Mouse (Mus musculus) cortical plate, adult 2 months (tissue): ENCODE results near the gene Wfdc1. TPM values are rescaled to one million over a fixed set of nuclear protein-coding genes. Genes with fewer than 3 reads are reported as not detected.

Experiments
- H3K27ac ChIP-seq: fragments of 200-500 bp; 2 replicates; pipeline ENCODE4 v1.5.1; 2012; ENCODE audit warnings: low read length, control low read depth, inconsistent platforms; ENCODE audit not compliant: insufficient read depth
- H3K4me1 ChIP-seq: fragments of 200-500 bp; 2 replicates; pipeline ENCODE4 v1.6.1; 2011; ENCODE audit warnings: low read length; ENCODE audit not compliant: control insufficient read depth, insufficient read depth
- H3K4me3 ChIP-seq: fragments of 200-500 bp; 2 replicates; pipeline ENCODE4 v1.5.1; 2011; ENCODE audit warnings: mild to moderate bottlenecking, low read length, control low read depth; ENCODE audit not compliant: insufficient read depth
- CTCF ChIP-seq: fragments of 200-500 bp; IDR thresholded peaks from 2 replicates; pipeline ENCODE4 v1.5.1; 2011; ENCODE audit warnings: mild to moderate bottlenecking, control low read depth, low read length; ENCODE audit not compliant: insufficient read depth; ENCODE audit errors: extremely low read depth
- POLR2A ChIP-seq: fragments of 200-500 bp; IDR thresholded peaks from 2 replicates; pipeline ENCODE4 v1.6.1; 2011; ENCODE audit warnings: mild to moderate bottlenecking, low read length, control low read depth; ENCODE audit not compliant: insufficient read depth; ENCODE audit errors: extremely low read depth
- polyA plus RNA-seq: library from polyadenylated mRNA; depleted of rRNA; stranded (reverse); fragments of >200 nt; gene quantifications from 2 replicates; pipeline ENCODE4 v1.2.3, GENCODE M21; 2012; rRNA removed

Gene Wfdc1
- polyA plus RNA-seq, 1 experiment: 20.3 TPM

- H3K4me1 ChIP-seq: peaks cover 2% of the 10 kb centered on the region; the same call in 1 of the 2 replicates
- no peak overlapping the region for H3K27ac ChIP-seq
- TF ChIP-seq POLR2A: no peak
- TF ChIP-seq CTCF: no peak
- H3K4me3 ChIP-seq: no peak overlapping the region
These were observed 52.9 kb downstream of the Wfdc1 start for GRCm38 (mm10) chr8:119719011-119719501.

- Histone ChIP-seq H3K27ac (no peak overlapping the region), H3K4me3 (no peak overlapping the region), H3K4me1 (no peaks in the 10 kb centered on the region)
- TF ChIP-seq CTCF (no peak), POLR2A (no peak)
These were observed 56.2 kb downstream of the Wfdc1 start for GRCm38 (mm10) chr8:119722348-119722747.

GRCm38 (mm10) chr8:119723676-119724075, 57.5 kb downstream of the Wfdc1 start:
- H3K4me1 ChIP-seq: no peaks in the 10 kb centered on the region
- H3K27ac ChIP-seq: no peak overlapping the region
- TF ChIP-seq POLR2A: no peak
- no peak overlapping the region for H3K4me3 ChIP-seq

GRCm38 (mm10) chr8:119724596-119724995, 58.4 kb downstream of the Wfdc1 start:
- Histone ChIP-seq H3K27ac (no peak overlapping the region), H3K4me3 (no peak overlapping the region), H3K4me1 (no peaks in the 10 kb centered on the region)
- no peak for TF ChIP-seq CTCF

- no peaks in the 10 kb centered on the region for H3K4me1 ChIP-seq
These were observed 60.9 kb downstream of the Wfdc1 start for GRCm38 (mm10) chr8:119727093-119727492.

GRCm38 (mm10) chr8:119728351-119728895, 62.3 kb downstream of the Wfdc1 start:
- no peak overlapping the region for H3K27ac ChIP-seq
- H3K4me3 ChIP-seq: no peak overlapping the region
- no peak for TF ChIP-seq CTCF
- no peaks in the 10 kb centered on the region for H3K4me1 ChIP-seq

More at GRCm38 (mm10) chr8:119727093-119727492, 60.9 kb downstream of the Wfdc1 start:
- TF ChIP-seq CTCF (no peak), POLR2A (no peak)
- no peak overlapping the region for H3K4me3 ChIP-seq
- no peak overlapping the region for H3K27ac ChIP-seq

GRCm38 (mm10) chr8:119732072-119732471, 65.9 kb downstream of the Wfdc1 start:
- H3K27ac ChIP-seq: no peak overlapping the region
- H3K4me1 ChIP-seq: no peaks in the 10 kb centered on the region
- TF ChIP-seq POLR2A (no peak), CTCF (no peak)
- H3K4me3 ChIP-seq: no peak overlapping the region

- Histone ChIP-seq H3K27ac (no peak overlapping the region), H3K4me1 (no peaks in the 10 kb centered on the region), H3K4me3 (no peak overlapping the region)
- TF ChIP-seq CTCF: no peak
- TF ChIP-seq POLR2A: no peak
These were observed 70.3 kb downstream of the Wfdc1 start for GRCm38 (mm10) chr8:119736348-119736917.

- Histone ChIP-seq H3K4me1 (no peaks in the 10 kb centered on the region), H3K4me3 (no peak overlapping the region), H3K27ac (no peak overlapping the region)
- no peak for TF ChIP-seq POLR2A
- TF ChIP-seq CTCF: no peak
These were observed 71.1 kb downstream of the Wfdc1 start for GRCm38 (mm10) chr8:119737093-119737900.

Other genes starting within 250 kb of the Wfdc1 start
- 0.86 and 1.1 TPM in 2 replicates for gene Osgin1, start 232.2 kb upstream of the Wfdc1 start, polyA plus RNA-seq
- 31.9 and 48.3 TPM in 2 replicates for gene Necab2, start 219.6 kb upstream of the Wfdc1 start, polyA plus RNA-seq
- gene Slc38a8, start 164.7 kb upstream of the Wfdc1 start, polyA plus RNA-seq: 0.09 and 0.23 TPM in 2 replicates
- 63.1 and 66.1 TPM in 2 replicates for gene Mbtps1, start 107.6 kb upstream of the Wfdc1 start, polyA plus RNA-seq
- gene Hsdl1, start 91.2 kb upstream of the Wfdc1 start, polyA plus RNA-seq: 31.1 and 32.2 TPM in 2 replicates
- gene Dnaaf1, start 91.1 kb upstream of the Wfdc1 start, polyA plus RNA-seq: 0.21 and 0.44 TPM in 2 replicates
- gene Taf1c, start 61.1 kb upstream of the Wfdc1 start, polyA plus RNA-seq: 15.8 and 16.6 TPM in 2 replicates
- 0.08 and 0.23 TPM in 2 replicates for gene Adad2, start 53.6 kb upstream of the Wfdc1 start, polyA plus RNA-seq
- 5.3 and 5.5 TPM in 2 replicates for gene Kcng4, start 30.7 kb upstream of the Wfdc1 start, polyA plus RNA-seq
- gene Atp2c2, start 33.6 kb downstream of the Wfdc1 start, polyA plus RNA-seq: 0.96 and 1.1 TPM in 2 replicates
- gene Tldc1, start 112.1 kb downstream of the Wfdc1 start, polyA plus RNA-seq: 11.3 and 12.3 TPM in 2 replicates
- gene Cotl1, start 174.2 kb downstream of the Wfdc1 start, polyA plus RNA-seq: 80.4 and 97.9 TPM in 2 replicates
- 7.4 and 8.7 TPM in 2 replicates for gene Klhl36, start 195.9 kb downstream of the Wfdc1 start, polyA plus RNA-seq
- gene Usp10, start 244.0 kb downstream of the Wfdc1 start, polyA plus RNA-seq: 75.6 and 81.9 TPM in 2 replicates
- gene Gm20388, start 244.5 kb downstream of the Wfdc1 start, polyA plus RNA-seq: 22.0 and 23.9 TPM in 2 replicates